Mouse (Mus musculus): ENCODE results near the gene Rxrg. TPM values are rescaled to one million over a fixed set of nuclear protein-coding genes. Genes with fewer than 3 reads are reported as not detected.
A peak's percentile ranks its signal among the peaks of the same experiment; 100 is the strongest.

Gene Rxrg
- polyA plus RNA-seq, 1 experiment from 2014 or later, result 61.1 TPM

GRCm38 (mm10) chr1:167592175-167592574, 6.0 kb upstream of the Rxrg start:
- H3K4me1 ChIP-seq (replicated peaks; ENCODE audit: control insufficient read depth, insufficient read depth, low read length), result no peaks in the 10 kb centered on the region

GRCm38 (mm10) chr1:167599211-167599735, 1.1 kb downstream of the Rxrg start:
- no peak for ATAC-seq

More at GRCm38 (mm10) chr1:167592175-167592574, 6.0 kb upstream of the Rxrg start:
- no peak for ATAC-seq
- Histone ChIP-seq H3K9ac (replicated peaks; ENCODE audit: low read depth, low read length) (no peak overlapping the region), H3K27me3 (replicated peaks; ENCODE audit: control insufficient read depth, insufficient read depth, low read length) (no peaks in the 10 kb centered on the region; the same call in 1 of the 2 replicates), H3K27ac (ENCODE audit: low read length) (no peak overlapping the region), H3K9me3 (ENCODE audit: control insufficient read depth, low read length) (no peaks in the 10 kb centered on the region), H3K4me3 (replicated peaks; ENCODE audit: low read length) (no peak overlapping the region), H3K4me2 (ENCODE audit: low read length) (no peak overlapping the region), H3K36me3 (ENCODE audit: control insufficient read depth, insufficient read depth) (no peaks in the 10 kb centered on the region)
- WGBS, result 83% methylated on average over 8 of the region's 8 CpGs

GRCm38 (mm10) chr1:167608201-167608741, 10.1 kb downstream of the Rxrg start:
- H3K9me3 ChIP-seq (ENCODE audit: control insufficient read depth, low read length), result no peaks in the 10 kb centered on the region
- peak overlapping the region; percentile 37 for H3K9ac ChIP-seq (replicated peaks; ENCODE audit: low read depth, low read length)
- H3K27me3 ChIP-seq (replicated peaks; ENCODE audit: control insufficient read depth, insufficient read depth, low read length), result no peaks in the 10 kb centered on the region
- peak overlapping the region; percentile 56 for H3K4me2 ChIP-seq (ENCODE audit: low read length)
- H3K4me1 ChIP-seq (replicated peaks; ENCODE audit: control insufficient read depth, insufficient read depth, low read length), result peaks cover 18% of the 10 kb centered on the region
- peak overlapping the region; percentile 68 for H3K27ac ChIP-seq (ENCODE audit: low read length)
- peak overlapping the region; percentile 20 for H3K4me3 ChIP-seq (replicated peaks; ENCODE audit: low read length)
- 7% methylated on average over 9 of the region's 9 CpGs for WGBS
- H3K36me3 ChIP-seq (ENCODE audit: control insufficient read depth, insufficient read depth), result no peaks in the 10 kb centered on the region
- peak; percentile 85 for ATAC-seq

More at GRCm38 (mm10) chr1:167599211-167599735, 1.1 kb downstream of the Rxrg start:
- Histone ChIP-seq H3K27ac (ENCODE audit: low read length) (no peak overlapping the region), H3K27me3 (replicated peaks; ENCODE audit: control insufficient read depth, insufficient read depth, low read length) (peaks cover 7% of the 10 kb centered on the region; the same call in 1 of the 2 replicates), H3K36me3 (ENCODE audit: control insufficient read depth, insufficient read depth) (no peaks in the 10 kb centered on the region), H3K4me1 (replicated peaks; ENCODE audit: control insufficient read depth, insufficient read depth, low read length) (peaks cover 14% of the 10 kb centered on the region), H3K9me3 (ENCODE audit: control insufficient read depth, low read length) (no peaks in the 10 kb centered on the region), H3K4me3 (replicated peaks; ENCODE audit: low read length) (peak overlapping the region; percentile 51), H3K9ac (replicated peaks; ENCODE audit: low read depth, low read length) (no peak overlapping the region), H3K4me2 (ENCODE audit: low read length) (peak overlapping the region; percentile 87)
- WGBS, result 14% methylated on average over 7 of the region's 7 CpGs

GRCm38 (mm10) chr1:167617131-167617530, 18.9 kb downstream of the Rxrg start:
- 46% methylated on average over 14 of the region's 14 CpGs for WGBS
- no peaks in the 10 kb centered on the region for H3K4me1 ChIP-seq (replicated peaks; ENCODE audit: control insufficient read depth, insufficient read depth, low read length)
- no peak overlapping the region for H3K9ac ChIP-seq (replicated peaks; ENCODE audit: low read depth, low read length)
- no peak overlapping the region for H3K4me3 ChIP-seq (replicated peaks; ENCODE audit: low read length)
- no peak for ATAC-seq
- H3K27me3 ChIP-seq (replicated peaks; ENCODE audit: control insufficient read depth, insufficient read depth, low read length), result no peaks in the 10 kb centered on the region
- H3K9me3 ChIP-seq (ENCODE audit: control insufficient read depth, low read length), result no peaks in the 10 kb centered on the region
- no peak overlapping the region for H3K4me2 ChIP-seq (ENCODE audit: low read length)
- no peaks in the 10 kb centered on the region for H3K36me3 ChIP-seq (ENCODE audit: control insufficient read depth, insufficient read depth)
- no peak overlapping the region for H3K27ac ChIP-seq (ENCODE audit: low read length)

GRCm38 (mm10) chr1:167617995-167618489, 19.9 kb downstream of the Rxrg start:
- no peak overlapping the region for H3K27ac ChIP-seq (ENCODE audit: low read length)
- H3K27me3 ChIP-seq (replicated peaks; ENCODE audit: control insufficient read depth, insufficient read depth, low read length), result no peaks in the 10 kb centered on the region
- H3K36me3 ChIP-seq (ENCODE audit: control insufficient read depth, insufficient read depth), result no peaks in the 10 kb centered on the region
- 0 out of 2 replicates have a peak, but pooled peaks have one; percentile 28 for ATAC-seq
- H3K4me3 ChIP-seq (replicated peaks; ENCODE audit: low read length), result no peak overlapping the region
- H3K4me2 ChIP-seq (ENCODE audit: low read length), result no peak overlapping the region
- 81% methylated on average over 18 of the region's 18 CpGs for WGBS
- no peaks in the 10 kb centered on the region for H3K4me1 ChIP-seq (replicated peaks; ENCODE audit: control insufficient read depth, insufficient read depth, low read length)
- H3K9me3 ChIP-seq (ENCODE audit: control insufficient read depth, low read length), result no peaks in the 10 kb centered on the region
- no peak overlapping the region for H3K9ac ChIP-seq (replicated peaks; ENCODE audit: low read depth, low read length)

- ATAC-seq, result no peak
- no peak overlapping the region for H3K9ac ChIP-seq (replicated peaks; ENCODE audit: low read depth, low read length)
- WGBS, result 68% methylated on average over 15 of the region's 15 CpGs
- no peak overlapping the region for H3K27ac ChIP-seq (ENCODE audit: low read length)
- no peaks in the 10 kb centered on the region for H3K36me3 ChIP-seq (ENCODE audit: control insufficient read depth, insufficient read depth)
- H3K4me3 ChIP-seq (replicated peaks; ENCODE audit: low read length), result no peak overlapping the region
- no peaks in the 10 kb centered on the region for H3K27me3 ChIP-seq (replicated peaks; ENCODE audit: control insufficient read depth, insufficient read depth, low read length)
- no peaks in the 10 kb centered on the region for H3K4me1 ChIP-seq (replicated peaks; ENCODE audit: control insufficient read depth, insufficient read depth, low read length)
- no peak overlapping the region for H3K4me2 ChIP-seq (ENCODE audit: low read length)
- no peaks in the 10 kb centered on the region for H3K9me3 ChIP-seq (ENCODE audit: control insufficient read depth, low read length)
These were observed 22.1 kb downstream of the Rxrg start for GRCm38 (mm10) chr1:167620206-167620795.

- no peak overlapping the region for H3K27ac ChIP-seq (ENCODE audit: low read length)
- no peaks in the 10 kb centered on the region for H3K9me3 ChIP-seq (ENCODE audit: control insufficient read depth, low read length)
- H3K4me2 ChIP-seq (ENCODE audit: low read length), result no peak overlapping the region
- no peak overlapping the region for H3K4me3 ChIP-seq (replicated peaks; ENCODE audit: low read length)
- H3K36me3 ChIP-seq (ENCODE audit: control insufficient read depth, insufficient read depth), result no peaks in the 10 kb centered on the region
- 42% methylated on average over 3 of the region's 3 CpGs for WGBS
- no peaks in the 10 kb centered on the region for H3K27me3 ChIP-seq (replicated peaks; ENCODE audit: control insufficient read depth, insufficient read depth, low read length)
- no peaks in the 10 kb centered on the region for H3K4me1 ChIP-seq (replicated peaks; ENCODE audit: control insufficient read depth, insufficient read depth, low read length)
- ATAC-seq, result no peak
- no peak overlapping the region for H3K9ac ChIP-seq (replicated peaks; ENCODE audit: low read depth, low read length)
These were observed 26.9 kb downstream of the Rxrg start for GRCm38 (mm10) chr1:167625098-167625497.

GRCm38 (mm10) chr1:167631765-167632164, 33.6 kb downstream of the Rxrg start:
- no peak overlapping the region for H3K27ac ChIP-seq (ENCODE audit: low read length)
- H3K4me1 ChIP-seq (replicated peaks; ENCODE audit: control insufficient read depth, insufficient read depth, low read length), result no peaks in the 10 kb centered on the region
- H3K9ac ChIP-seq (replicated peaks; ENCODE audit: low read depth, low read length), result no peak overlapping the region
- WGBS, result 95% methylated on average over 6 of the region's 6 CpGs
- H3K9me3 ChIP-seq (ENCODE audit: control insufficient read depth, low read length), result no peaks in the 10 kb centered on the region
- no peak overlapping the region for H3K4me3 ChIP-seq (replicated peaks; ENCODE audit: low read length)
- H3K36me3 ChIP-seq (ENCODE audit: control insufficient read depth, insufficient read depth), result no peaks in the 10 kb centered on the region
- no peak overlapping the region for H3K4me2 ChIP-seq (ENCODE audit: low read length)
- no peak for ATAC-seq
- no peaks in the 10 kb centered on the region for H3K27me3 ChIP-seq (replicated peaks; ENCODE audit: control insufficient read depth, insufficient read depth, low read length)

GRCm38 (mm10) chr1:167635702-167636101, 37.5 kb downstream of the Rxrg start:
- no peak overlapping the region for H3K9ac ChIP-seq (replicated peaks; ENCODE audit: low read depth, low read length)
- no peak overlapping the region for H3K4me2 ChIP-seq (ENCODE audit: low read length)
- H3K4me1 ChIP-seq (replicated peaks; ENCODE audit: control insufficient read depth, insufficient read depth, low read length), result 0 out of 2 replicates have a peak, but pooled peaks cover 5% of the 10 kb centered on the region
- no peaks in the 10 kb centered on the region for H3K36me3 ChIP-seq (ENCODE audit: control insufficient read depth, insufficient read depth)
- no peak overlapping the region for H3K27ac ChIP-seq (ENCODE audit: low read length)
- no peak overlapping the region for H3K4me3 ChIP-seq (replicated peaks; ENCODE audit: low read length)
- no peaks in the 10 kb centered on the region for H3K27me3 ChIP-seq (replicated peaks; ENCODE audit: control insufficient read depth, insufficient read depth, low read length)
- 59% methylated on average over 12 of the region's 12 CpGs for WGBS
- ATAC-seq, result no peak
- H3K9me3 ChIP-seq (ENCODE audit: control insufficient read depth, low read length), result no peaks in the 10 kb centered on the region
